ENCODE assay signal across 12 mouse cellular contexts in the genomic region with DNA sequence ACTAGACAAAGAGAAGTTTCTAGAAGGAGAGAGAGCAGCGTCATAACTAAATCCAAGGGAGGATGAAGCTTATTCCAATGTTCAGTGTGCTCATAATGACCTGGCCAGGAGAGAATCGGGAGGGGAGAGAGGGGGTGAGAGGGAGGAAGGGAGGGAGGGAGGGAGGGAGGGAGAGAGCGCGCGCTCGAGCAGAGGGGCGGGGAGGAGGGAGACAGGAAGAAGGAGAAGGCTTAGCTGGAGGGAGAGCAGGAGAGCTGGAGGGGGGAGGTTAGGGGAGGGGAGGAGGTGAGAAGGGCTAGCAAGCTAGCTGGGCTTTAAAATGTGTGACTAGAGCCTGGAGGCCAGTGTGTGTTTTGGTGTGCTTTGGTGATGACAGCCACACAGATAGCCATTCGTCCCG. TPM values are rescaled to one million over a fixed set of nuclear protein-coding genes. Genes with fewer than 3 reads are reported as not detected.
DNase-seq lines count a peak whose midpoint lies in the region; ATAC-seq lines count a peak whose summit lies in the region.
"Had no signal": no experiment of that assay in that cellular context is flagged by ENCODE, and none has a peak within 500 bp of the region (broad histone marks: within the 10 kb centered on the region; RNA-seq: fewer than 3 reads in every experiment).

No protein-coding gene starts in this region.

- peaks cover 45% of the 10 kb centered on the region for H3K4me1 ChIP-seq in heart, embryonic 10.5 days
- H3K4me1 ChIP-seq in embryonic facial prominence, embryonic 10.5 days: peaks cover 42% of the 10 kb centered on the region

- no peaks in the 10 kb centered on the region for H3K9me3 ChIP-seq in heart, embryonic 10.5 days
- H3K9me3 ChIP-seq in embryonic facial prominence, embryonic 10.5 days: no peaks in the 10 kb centered on the region
- H3K9me3 ChIP-seq: embryonic facial prominence, embryonic 12.5 days; liver, embryonic 13.5 days; neural tube, embryonic 15.5 days had no signal

- H3K27me3 ChIP-seq in heart, embryonic 10.5 days (ENCODE audit: insufficient read depth, poor library complexity, severe bottlenecking): no peaks in the 10 kb centered on the region
- peaks cover 19% of the 10 kb centered on the region for H3K27me3 ChIP-seq in embryonic facial prominence, embryonic 10.5 days (replicated peaks; ENCODE audit: low read depth, poor library complexity, severe bottlenecking)
- H3K27me3 ChIP-seq: embryonic facial prominence, embryonic 12.5 days; liver, embryonic 13.5 days had no signal

- H3K4me3 ChIP-seq in heart, embryonic 10.5 days: peak overlapping the region; percentile 8; the same call in 1 of the 2 replicates
- peak overlapping the region; percentile 5; the same call in 1 of the 2 replicates for H3K4me3 ChIP-seq in embryonic facial prominence, embryonic 10.5 days
- H3K4me3 ChIP-seq: embryonic facial prominence, embryonic 12.5 days; liver, embryonic 13.5 days; neural tube, embryonic 15.5 days had no signal

- ATAC-seq in megakaryocyte progenitor cell, adult 5-6 weeks (replicated peaks; ENCODE audit: poor library complexity): peak; percentile 55

- H3K27ac ChIP-seq in heart, embryonic 10.5 days: peak overlapping the region; percentile 75
- H3K27ac ChIP-seq in embryonic facial prominence, embryonic 10.5 days (replicated peaks): peak overlapping the region; percentile 60
- H3K27ac ChIP-seq: embryonic facial prominence, embryonic 12.5 days; liver, embryonic 13.5 days had no signal

- DNase-seq in heart, embryonic 10.5 days (ENCODE audit: low spot score): no peak
- no peak for DNase-seq in heart, postnatal 10 days
- peak; percentile 43 for DNase-seq in kidney, postnatal 10 days
- no peak for DNase-seq in kidney, adult 11 months
- peak; percentile 52 for DNase-seq in embryonic facial prominence, embryonic 10.5 days (ENCODE audit: low spot score)
- DNase-seq in cerebellum, postnatal 25 days: no peak
- no peak for DNase-seq in frontal cortex, postnatal 10 days (ENCODE audit: low spot score in 2 of 2)
- DNase-seq: adrenal gland, postnatal 10 days; liver, embryonic 13.5 days had no signal

- intact Hi-C loops in heart, postnatal 10 days (cut with DNase I): loop anchor here (10.0 kb wide), 1 partner anchor 335 kb away; no protein-coding TSS in a partner anchor

- no peaks in the 10 kb centered on the region for H3K36me3 ChIP-seq in heart, embryonic 10.5 days
- H3K36me3 ChIP-seq in embryonic facial prominence, embryonic 10.5 days (replicated peaks): no peaks in the 10 kb centered on the region
- H3K36me3 ChIP-seq: embryonic facial prominence, embryonic 12.5 days; liver, embryonic 13.5 days; neural tube, embryonic 15.5 days had no signal

- WGBS in heart, embryonic 10.5 days: 5% methylated on average over 9 of the region's 9 CpGs
- 17% methylated on average over 9 of the region's 9 CpGs for WGBS in embryonic facial prominence, embryonic 10.5 days

RNA-seq across cellular contexts. Expression of a gene that starts 26.8 kb away (rescaled TPM):
- polyA plus RNA-seq in heart, embryonic 10.5 days (2016; fragmentation: Nextera tagmentation; extraction: Ambion mirVana): 12.5 and 17.9 TPM in 2 replicates
- total RNA-seq in heart, postnatal 10 days (2021): 10 to 100 TPM; 40.1 to 40.3 TPM
- polyA plus RNA-seq in embryonic facial prominence, embryonic 10.5 days (2016; fragmentation: Nextera tagmentation; extraction: Ambion mirVana): 6.8 and 7.5 TPM in 2 replicates
- 48.2 and 52.8 TPM in 2 replicates for total RNA-seq in megakaryocyte progenitor cell, adult 5-6 weeks (2015)
- 77.8 and 78.5 TPM in 2 replicates for total RNA-seq in megakaryocyte progenitor cell, adult 5-6 weeks (2017)

Comparison
In these comparisons a context has a peak if more than half of its experiments do, and no peak if none do; other contexts are left out.
1. DNase-seq: peak in kidney, postnatal 10 days (single experiment) and embryonic facial prominence, embryonic 10.5 days (single experiment); none in heart, embryonic 10.5 days (single experiment), heart, postnatal 10 days (0 of 2), kidney, adult 11 months (single experiment), cerebellum, postnatal 25 days (0 of 2) and frontal cortex, postnatal 10 days (0 of 2).